Mouse (Mus musculus) lung, adult 18-20 months (tissue): ENCODE measurements around the gene Ppp1r13l.

Experiments
- DNase-seq, 2 experiments: peaks; one replicate each; pipeline ENCODE4 v3.0.0; 2022; ENCODE audit warnings: mixed read lengths in 2 of 2

Ppp1r13l gene

GRCm38 (mm10) chr7:19369823-19370425 is 10.4 kb downstream of the Ppp1r13l start:
- DNase-seq, result no peak

GRCm38 (mm10) chr7:19373367-19373766 is 13.8 kb downstream of the Ppp1r13l start:
- DNase-seq, result no peak

- DNase-seq, result no peak
Observed at GRCm38 (mm10) chr7:19375368-19375767, 15.8 kb downstream of the Ppp1r13l start.

GRCm38 (mm10) chr7:19376019-19376418 is 16.5 kb downstream of the Ppp1r13l start:
- DNase-seq, result no peak

GRCm38 (mm10) chr7:19378049-19378448 is 18.5 kb downstream of the Ppp1r13l start:
- no peak for DNase-seq

- DNase-seq, result peak; percentile 99
Observed at GRCm38 (mm10) chr7:19381377-19382165, 22.0 kb downstream of the Ppp1r13l start, which contains the start of gene Ercc2. Gene Ercc2 (plus strand): TSS chr7:19382010.

- DNase-seq, result no peak
Observed at GRCm38 (mm10) chr7:19382166-19382541, 22.6 kb downstream of the Ppp1r13l start.

GRCm38 (mm10) chr7:19383708-19384107 is 24.2 kb downstream of the Ppp1r13l start:
- no peak for DNase-seq

- DNase-seq, result no peak
Observed at GRCm38 (mm10) chr7:19388699-19389413, 29.3 kb downstream of the Ppp1r13l start.

- DNase-seq, result peak in 1 of 2 experiments; percentile 21
Observed at GRCm38 (mm10) chr7:19394484-19394883, 34.9 kb downstream of the Ppp1r13l start.

- DNase-seq, result peak; percentile 81 to 86
Observed at GRCm38 (mm10) chr7:19399496-19400280, 40.1 kb downstream of the Ppp1r13l start.

- no peak for DNase-seq
Observed at GRCm38 (mm10) chr7:19400946-19401345, 41.4 kb downstream of the Ppp1r13l start.

- DNase-seq, result no peak
Observed at GRCm38 (mm10) chr7:19402535-19403112, 43.1 kb downstream of the Ppp1r13l start.

- peak; percentile 85 to 88 for DNase-seq
Observed at GRCm38 (mm10) chr7:19403731-19404296, 44.3 kb downstream of the Ppp1r13l start, which contains the start of gene Klc3. Gene Klc3 (minus strand): TSS chr7:19404104.

- DNase-seq, result no peak
Observed at GRCm38 (mm10) chr7:19404476-19404875, 44.9 kb downstream of the Ppp1r13l start, which contains the start of gene Ckm. Gene Ckm (plus strand): TSS chr7:19404776.

GRCm38 (mm10) chr7:19405417-19405816 is 45.9 kb downstream of the Ppp1r13l start:
- peak; percentile 83 to 88 for DNase-seq

GRCm38 (mm10) chr7:19409753-19410152 is 50.2 kb downstream of the Ppp1r13l start:
- DNase-seq, result no peak

- no peak for DNase-seq
Observed at GRCm38 (mm10) chr7:19410766-19411344, 51.3 kb downstream of the Ppp1r13l start.

- DNase-seq, result no peak
Observed at GRCm38 (mm10) chr7:19411783-19412182, 52.2 kb downstream of the Ppp1r13l start.

- no peak for DNase-seq
Observed at GRCm38 (mm10) chr7:19413525-19413924, 54.0 kb downstream of the Ppp1r13l start.

- no peak for DNase-seq
Observed at GRCm38 (mm10) chr7:19416590-19416989, 57.0 kb downstream of the Ppp1r13l start.
